Mouse (Mus musculus) lung, embryonic 14.5 days (tissue): ENCODE results near the gene Tmcc2. TPM values are rescaled to one million over a fixed set of nuclear protein-coding genes. Genes with fewer than 3 reads are reported as not detected.

Source experiments
- ATAC-seq: fragments of 200-750 bp; cut with Nextera tagmentation; 2 replicates; pipeline ENCODE4 v1.8.0; 2017; ENCODE audit warnings: mild to moderate bottlenecking, moderate TSS enrichment, moderate library complexity; ENCODE audit not compliant: insufficient read depth
- DNase-seq: peaks from one replicate; pipeline ENCODE4 v3.0.0-alpha.2; 2015
- H3K27ac ChIP-seq: fragments of 300-500 bp; sonication (generic); 2 replicates; pipeline ENCODE4 v1.5.1; 2014; ENCODE audit warnings: low read depth, mild to moderate bottlenecking, moderate library complexity
- H3K27me3 ChIP-seq: fragments of 300-500 bp; sonication (generic); 2 replicates; pipeline ENCODE4 v1.6.1; 2014; ENCODE audit warnings: low read length, control low read depth; ENCODE audit not compliant: insufficient read depth
- H3K36me3 ChIP-seq: fragments of 300-500 bp; sonication (generic); 2 replicates; pipeline ENCODE4 v1.6.1; 2014; ENCODE audit warnings: control low read depth; ENCODE audit not compliant: insufficient read depth
- H3K4me1 ChIP-seq: fragments of 300-500 bp; sonication (generic); 2 replicates; pipeline ENCODE4 v1.6.1; 2014; ENCODE audit warnings: antibody characterized with exemption, control low read depth; ENCODE audit not compliant: insufficient read depth
- H3K4me2 ChIP-seq: fragments of 300-500 bp; sonication (generic); 2 replicates; pipeline ENCODE4 v1.6.1; 2014; ENCODE audit warnings: mild to moderate bottlenecking
- H3K4me3 ChIP-seq: fragments of 300-500 bp; sonication (generic); 2 replicates; pipeline ENCODE4 v1.5.1; 2014; ENCODE audit warnings: low read depth, low read length
- H3K9ac ChIP-seq: fragments of 300-500 bp; sonication (generic); 2 replicates; pipeline ENCODE4 v1.6.1; 2014
- H3K9me3 ChIP-seq: fragments of 300-500 bp; sonication (generic); 2 replicates; pipeline ENCODE4 v1.6.1; 2016; ENCODE audit warnings: low read depth, low read length, control low read depth
- CTCF ChIP-seq: IDR thresholded peaks from 2 replicates; pipeline ENCODE4 v1.5.1; 2016; ENCODE audit warnings: antibody characterized with exemption, low read depth
- WGBS: fragments of 180-500 bp; shearing (Covaris S2); extraction: QIAGEN DNeasy Blood & Tissue Kit; methylation state at CpG from one replicate; pipeline ENCODE4 v1.1.7; 2014; 5-methylcytosine and 5-hydroxymethylcytosine counted together
- polyA plus RNA-seq: library from polyadenylated mRNA; unstranded; fragments of >200 nt; fragmentation: Nextera tagmentation; extraction: Ambion mirVana; gene quantifications from 2 replicates; pipeline ENCODE4 v1.2.1, GENCODE M21; 2014

The Tmcc2 gene
- polyA plus RNA-seq, 1 experiment from 2014 or later, result 10.3 TPM

GRCm38 (mm10) chr1:132374873-132375244 lies 16.2 kb downstream of the Tmcc2 start:
- no peak for TF ChIP-seq CTCF
- Histone ChIP-seq H3K27me3 (no peaks in the 10 kb centered on the region), H3K27ac (peak overlapping the region; percentile 69), H3K4me1 (peaks cover 26% of the 10 kb centered on the region), H3K9me3 (no peaks in the 10 kb centered on the region), H3K36me3 (peaks cover 42% of the 10 kb centered on the region), H3K9ac (no peak overlapping the region), H3K4me2 (0 out of 2 replicates have a peak overlapping the region, but pooled peaks have one; percentile 29), H3K4me3 (no peak overlapping the region)
- no peak for DNase-seq
- WGBS, result 67% methylated on average over 3 of the region's 3 CpGs
- ATAC-seq, result no peak

GRCm38 (mm10) chr1:132374140-132374872 lies 16.8 kb downstream of the Tmcc2 start:
- no peaks in the 10 kb centered on the region for H3K27me3 ChIP-seq
- peak overlapping the region; percentile 69 for H3K27ac ChIP-seq
- TF ChIP-seq CTCF, result no peak
- H3K4me2 ChIP-seq, result peak overlapping the region; percentile 29; the same call in 1 of the 2 replicates
- peaks cover 38% of the 10 kb centered on the region for H3K36me3 ChIP-seq
- peaks cover 26% of the 10 kb centered on the region for H3K4me1 ChIP-seq
- no peak overlapping the region for H3K4me3 ChIP-seq
- H3K9me3 ChIP-seq, result no peaks in the 10 kb centered on the region
- H3K9ac ChIP-seq, result no peak overlapping the region
- DNase-seq, result peak; percentile 86
- ATAC-seq, result peak; percentile 61
- WGBS, result 22% methylated on average over 5 of the region's 5 CpGs

- no peak overlapping the region for H3K4me3 ChIP-seq
- 82% methylated on average over 6 of the region's 6 CpGs for WGBS
- peaks cover 25% of the 10 kb centered on the region for H3K36me3 ChIP-seq
- peaks cover 26% of the 10 kb centered on the region for H3K4me1 ChIP-seq
- DNase-seq, result no peak
- TF ChIP-seq CTCF, result no peak
- no peak overlapping the region for H3K9ac ChIP-seq
- ATAC-seq, result no peak
- 0 out of 2 replicates have a peak overlapping the region, but pooled peaks have one; percentile 3 for H3K27ac ChIP-seq
- H3K27me3 ChIP-seq, result no peaks in the 10 kb centered on the region
- H3K4me2 ChIP-seq, result no peak overlapping the region
- H3K9me3 ChIP-seq, result no peaks in the 10 kb centered on the region
These were observed 18.1 kb downstream of the Tmcc2 start for GRCm38 (mm10) chr1:132372896-132373534.

GRCm38 (mm10) chr1:132372354-132372753 lies 18.7 kb downstream of the Tmcc2 start:
- H3K9ac ChIP-seq, result no peak overlapping the region
- 75% methylated on average over 5 of the region's 5 CpGs for WGBS

GRCm38 (mm10) chr1:132371298-132372081 lies 19.6 kb downstream of the Tmcc2 start:
- peaks cover 24% of the 10 kb centered on the region for H3K4me1 ChIP-seq
- no peaks in the 10 kb centered on the region for H3K27me3 ChIP-seq
- H3K9me3 ChIP-seq, result no peaks in the 10 kb centered on the region
- no peak overlapping the region for H3K9ac ChIP-seq
- H3K4me3 ChIP-seq, result no peak overlapping the region
- 59% methylated on average over 8 of the region's 8 CpGs for WGBS
- DNase-seq, result peak; percentile 37
- no peak for TF ChIP-seq CTCF
- peaks cover 13% of the 10 kb centered on the region; the same call in 1 of the 2 replicates for H3K36me3 ChIP-seq
- H3K27ac ChIP-seq, result peak overlapping the region; percentile 55
- no peak for ATAC-seq
- no peak overlapping the region for H3K4me2 ChIP-seq

More at GRCm38 (mm10) chr1:132372354-132372753, 18.7 kb downstream of the Tmcc2 start:
- Histone ChIP-seq H3K9me3 (no peaks in the 10 kb centered on the region), H3K36me3 (peaks cover 19% of the 10 kb centered on the region), H3K4me2 (no peak overlapping the region), H3K4me1 (peaks cover 26% of the 10 kb centered on the region), H3K27ac (no peak overlapping the region), H3K27me3 (no peaks in the 10 kb centered on the region), H3K4me3 (no peak overlapping the region)
- ATAC-seq (no peak), DNase-seq (no peak)
- TF ChIP-seq CTCF, result no peak

- peak; percentile 82 for DNase-seq
These were observed 20.4 kb downstream of the Tmcc2 start for GRCm38 (mm10) chr1:132370681-132371173.

More at GRCm38 (mm10) chr1:132370681-132371173, 20.4 kb downstream of the Tmcc2 start:
- Histone ChIP-seq H3K36me3 (peaks cover 16% of the 10 kb centered on the region; the same call in 1 of the 2 replicates), H3K27ac (peak overlapping the region; percentile 55), H3K9me3 (no peaks in the 10 kb centered on the region), H3K4me2 (no peak overlapping the region), H3K9ac (no peak overlapping the region), H3K4me1 (peaks cover 23% of the 10 kb centered on the region), H3K4me3 (no peak overlapping the region), H3K27me3 (no peaks in the 10 kb centered on the region)
- TF ChIP-seq CTCF, result no peak
- peak; percentile 67 for ATAC-seq
- 50% methylated on average over 9 of the region's 9 CpGs for whole genome bisulfite sequencing
